Mouse (Mus musculus) megakaryocyte progenitor cell, adult 5-6 weeks (primary cell): Measurements from ENCODE around the gene D630003M21Rik. TPM values are rescaled to one million over a fixed set of nuclear protein-coding genes. Genes with fewer than 3 reads are reported as not detected.

Experiments used
- ATAC-seq: replicated peaks from 2 replicates; pipeline ENCODE4 v1.8.0; 2016; ENCODE audit warnings: mild to moderate bottlenecking, moderate TSS enrichment, inconsistent platforms; ENCODE audit not compliant: poor library complexity
- total RNA-seq, 2 experiments: library from RNA; stranded (forward) in 1 of 2; stranded (reverse) in 1 of 2; fragments of 157-497, 149-512 nt in 1 of 2; fragments of 200-1000 nt in 1 of 2; gene quantifications; 2 replicates each; pipeline versions ENCODE4 v1.2.3 to v1.2.4; 2015 to 2017

D630003M21Rik gene
- total RNA-seq, 2 experiments from 2014 or later, result 0.04 TPM; not detected in 1

DNA sequence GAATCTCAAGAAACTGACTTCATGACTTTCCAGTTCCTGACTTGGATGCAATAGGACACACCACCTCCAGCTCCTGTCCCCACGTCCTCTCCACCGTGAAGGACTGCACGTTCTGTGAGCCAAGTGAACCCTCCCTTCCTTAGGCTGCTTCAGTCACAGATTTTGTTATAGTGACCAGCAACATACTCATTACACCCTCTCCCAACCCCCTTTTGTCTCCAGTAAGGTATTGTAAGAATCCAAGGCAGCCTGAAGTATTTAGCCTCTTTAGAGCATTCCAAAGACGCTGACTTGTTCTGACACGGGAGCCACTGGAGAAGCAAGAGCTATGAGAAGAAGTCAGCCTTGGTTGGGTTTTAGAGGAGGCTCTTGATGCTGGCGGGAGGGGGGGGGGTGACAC, 59.7 kb downstream of the D630003M21Rik start:
- ATAC-seq, result no peak

DNA sequence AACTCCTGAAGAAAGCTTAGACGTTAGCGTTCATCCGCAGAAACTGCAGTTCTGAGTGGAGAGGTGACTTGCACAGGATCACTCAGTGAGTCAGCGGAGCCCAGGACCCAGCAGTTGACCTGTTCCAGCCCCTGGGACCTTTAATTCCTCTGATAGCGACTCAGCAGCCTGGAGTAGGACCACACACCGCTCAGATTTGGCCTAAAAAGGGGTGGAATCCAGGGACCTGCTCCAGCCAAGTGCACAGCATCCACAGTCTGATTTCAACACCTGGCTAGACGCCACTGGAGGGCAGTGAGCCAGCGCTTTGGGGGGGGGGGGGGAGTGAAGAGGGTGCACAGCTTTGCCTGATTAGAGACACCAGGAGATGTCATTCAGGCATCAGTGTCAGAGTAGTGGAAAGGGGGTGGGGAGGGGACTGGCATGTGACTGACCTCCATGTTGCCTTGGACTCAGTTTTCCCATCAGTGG, 60.2 kb downstream of the D630003M21Rik start:
- 0 out of 2 replicates have a peak, but pooled peaks have one; percentile 18 for ATAC-seq

GRCm38 (mm10) chr2:158167496-158168205, 61.4 kb downstream of the D630003M21Rik start:
- ATAC-seq, result peak; percentile 30

- ATAC-seq, result peak; percentile 88
These were observed 62.4 kb downstream of the D630003M21Rik start for GRCm38 (mm10) chr2:158166628-158167027.

- no peak for ATAC-seq
These were observed 63.2 kb downstream of the D630003M21Rik start for GRCm38 (mm10) chr2:158165776-158166175.

GRCm38 (mm10) chr2:158163034-158163433, 66.0 kb downstream of the D630003M21Rik start:
- 0 out of 2 replicates have a peak, but pooled peaks have one; percentile 12 for ATAC-seq

GRCm38 (mm10) chr2:158161761-158162160, 67.3 kb downstream of the D630003M21Rik start:
- ATAC-seq, result peak; percentile 33; the same call in 1 of the 2 replicates

DNA sequence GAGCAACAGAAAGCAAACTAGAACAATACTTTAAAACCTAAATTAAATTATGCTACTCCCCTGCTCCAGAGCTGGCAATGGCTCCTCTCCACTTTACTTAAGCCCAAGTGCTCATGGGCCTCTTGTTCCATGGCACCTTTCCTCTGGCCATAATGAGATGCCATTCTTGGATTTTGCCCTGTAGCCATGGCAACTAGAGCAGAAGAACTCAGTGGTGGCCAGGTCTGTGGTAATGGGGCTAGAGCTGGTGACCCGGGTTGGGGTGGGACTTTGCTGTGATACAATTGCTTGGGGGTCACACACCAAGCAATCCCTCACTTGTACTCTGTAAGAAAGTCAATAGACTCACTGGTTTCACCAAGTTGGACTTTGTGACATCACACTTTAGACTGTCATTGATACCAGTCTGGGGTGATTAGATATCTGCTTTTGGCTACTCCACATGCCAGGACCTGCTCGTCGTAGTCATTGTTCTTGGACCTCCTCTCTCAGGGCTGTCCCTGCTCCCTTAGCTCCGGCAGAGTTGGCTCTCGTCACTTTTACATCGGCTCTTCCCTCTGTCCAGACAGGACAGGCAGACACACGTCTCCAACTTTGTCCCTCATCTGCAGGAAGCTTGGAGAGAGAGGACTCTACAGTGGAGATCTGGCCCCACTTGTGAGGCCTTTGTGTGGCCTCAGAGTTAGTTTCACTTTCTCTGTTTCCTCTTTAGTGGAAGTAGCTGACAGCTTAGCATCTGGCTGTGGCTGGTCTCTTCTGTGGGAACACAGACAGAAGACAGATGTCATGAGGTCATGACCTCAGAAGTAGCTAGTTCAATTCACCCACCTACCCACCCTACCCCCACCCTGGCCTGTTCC, 69.4 kb downstream of the D630003M21Rik start:
- peak; percentile 65 for ATAC-seq

GRCm38 (mm10) chr2:158157654-158158053, 71.4 kb downstream of the D630003M21Rik start:
- ATAC-seq, result no peak

- peak; percentile 41 for ATAC-seq
These were observed 72.5 kb downstream of the D630003M21Rik start for GRCm38 (mm10) chr2:158156487-158156886.

- ATAC-seq, result no peak
These were observed 73.4 kb downstream of the D630003M21Rik start for GRCm38 (mm10) chr2:158155615-158156014.

- ATAC-seq, result no peak
These were observed 73.9 kb downstream of the D630003M21Rik start for GRCm38 (mm10) chr2:158155101-158155500.

GRCm38 (mm10) chr2:158154641-158155040, 74.4 kb downstream of the D630003M21Rik start:
- ATAC-seq, result no peak

GRCm38 (mm10) chr2:158153728-158154343, 75.2 kb downstream of the D630003M21Rik start:
- peak; percentile 72 for ATAC-seq

DNA sequence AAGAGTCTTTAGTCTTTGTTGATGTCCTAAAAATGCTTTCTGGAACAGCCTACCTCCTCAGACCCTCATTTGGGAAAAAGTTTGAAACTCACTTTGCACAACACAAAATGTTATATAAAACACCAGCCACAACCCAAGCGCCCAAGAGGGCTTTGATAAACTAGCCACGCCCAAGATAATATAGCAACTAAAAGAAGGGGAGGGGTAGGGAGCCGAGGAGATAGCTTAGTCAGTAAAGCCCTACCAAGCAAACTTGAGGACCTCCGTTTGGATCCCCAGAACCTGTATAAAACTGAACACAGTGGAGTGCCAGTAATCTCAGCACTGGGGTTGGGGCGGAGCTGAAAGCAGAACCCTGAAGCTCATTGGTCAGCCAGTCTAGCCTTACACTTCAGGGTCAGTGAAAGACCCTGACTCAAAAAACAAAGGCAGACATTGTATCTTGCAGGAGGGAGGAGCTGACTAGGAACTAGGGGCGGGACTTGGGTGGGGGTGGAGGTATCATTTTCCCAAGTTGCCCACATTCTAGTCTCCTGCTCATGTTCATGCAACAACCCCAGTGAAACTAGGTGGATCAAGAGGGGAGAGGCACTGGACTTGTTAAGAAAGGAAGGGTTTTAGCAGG, 76.2 kb downstream of the D630003M21Rik start:
- peak; percentile 29 for ATAC-seq

DNA sequence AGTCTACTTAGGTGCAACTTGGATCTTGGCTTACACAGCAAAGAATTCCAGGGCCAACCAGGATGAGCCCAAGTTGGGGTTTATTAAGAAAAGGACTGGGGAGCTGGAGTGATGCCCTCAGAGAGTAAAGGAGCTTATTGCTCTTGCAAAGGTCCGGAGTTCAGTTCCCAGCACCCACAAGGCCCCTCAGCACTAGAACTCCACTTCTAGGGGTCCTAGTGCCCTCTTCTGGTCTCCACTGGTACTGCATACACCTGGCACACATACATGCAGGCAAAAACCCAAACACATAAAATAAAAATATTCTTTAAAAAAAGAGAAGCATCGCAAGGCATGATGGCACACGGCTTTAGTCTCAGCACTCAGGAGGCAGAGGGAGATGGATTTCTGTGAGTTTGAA, 77.9 kb downstream of the D630003M21Rik start:
- no peak for ATAC-seq

DNA sequence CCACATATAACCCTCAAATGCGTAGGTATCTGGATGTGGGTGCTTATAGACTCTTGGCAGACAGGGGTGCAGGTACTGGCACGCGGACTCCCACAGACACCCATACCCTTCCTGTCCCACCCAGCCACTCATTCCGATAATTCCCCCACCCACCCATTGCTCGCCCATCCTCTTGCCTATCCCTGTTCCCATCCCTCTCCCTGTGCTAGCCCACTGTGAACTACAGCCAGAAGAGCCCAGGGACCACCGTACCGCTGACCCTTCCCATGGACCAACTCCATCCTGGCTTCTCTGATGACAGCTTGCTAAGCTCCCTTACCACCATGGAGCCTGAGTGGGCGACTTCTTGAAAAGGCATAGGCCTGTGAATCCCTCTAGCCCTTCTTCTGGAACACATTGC, 82.1 kb downstream of the D630003M21Rik start:
- no peak for ATAC-seq

GRCm38 (mm10) chr2:158146223-158146622, 82.8 kb downstream of the D630003M21Rik start, which contains the start of gene Tgm2:
Gene Tgm2 (minus strand): TSS chr2:158146436.
- peak; percentile 67 for ATAC-seq

- ATAC-seq, result no peak
These were observed 83.4 kb downstream of the D630003M21Rik start for GRCm38 (mm10) chr2:158145528-158146065.
